Mouse (Mus musculus): ENCODE results near the gene Ccnd2.

Ccnd2 gene

GRCm38 (mm10) chr6:127108368-127109060 lies 43.5 kb downstream of the Ccnd2 start:
- ATAC-seq (ENCODE audit: low TSS enrichment): no peak

GRCm38 (mm10) chr6:127107413-127107812 lies 44.6 kb downstream of the Ccnd2 start:
- no peak for ATAC-seq (ENCODE audit: low TSS enrichment)

DNA sequence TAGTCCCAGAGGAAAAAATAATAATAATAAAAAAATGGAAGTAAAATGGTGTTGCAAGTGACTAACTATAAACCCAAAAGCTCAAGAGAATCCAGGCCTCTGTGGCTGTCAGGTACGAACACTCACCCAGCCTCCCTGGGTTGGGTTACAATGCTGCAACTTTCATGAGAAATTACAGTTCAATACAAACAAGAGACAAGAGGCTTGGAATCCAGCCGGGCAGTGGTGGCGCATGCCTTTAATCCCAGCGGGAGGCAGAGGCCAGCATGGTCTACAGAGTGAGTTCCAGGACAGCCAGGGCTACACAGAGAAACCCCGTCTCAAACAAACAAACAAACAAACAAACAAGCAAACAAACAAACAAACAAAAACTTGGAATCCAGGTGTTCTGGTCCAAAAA lies 45.3 kb downstream of the Ccnd2 start:
- ATAC-seq (ENCODE audit: low TSS enrichment): no peak

DNA sequence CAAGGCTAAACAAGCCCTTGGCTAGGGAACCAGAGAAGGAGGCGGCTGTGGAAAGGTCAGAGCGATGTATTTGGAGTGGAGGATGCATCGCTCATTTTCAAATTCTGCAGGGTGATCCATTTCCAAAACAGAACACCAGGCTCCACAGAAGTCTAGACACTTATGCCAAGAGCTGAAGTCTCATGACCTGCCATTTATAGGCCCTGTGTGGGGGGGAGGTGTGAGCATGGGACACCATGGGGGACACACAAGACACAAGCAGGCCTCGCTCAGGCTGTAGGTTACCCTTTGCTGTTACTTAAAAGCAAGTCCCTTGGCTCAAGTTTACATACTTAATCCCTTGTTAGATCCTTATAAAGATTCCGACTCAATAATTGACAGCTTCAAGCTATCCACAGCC lies 45.8 kb downstream of the Ccnd2 start:
- ATAC-seq (ENCODE audit: low TSS enrichment): peak; percentile 20; the same call in 1 of the 2 replicates

DNA sequence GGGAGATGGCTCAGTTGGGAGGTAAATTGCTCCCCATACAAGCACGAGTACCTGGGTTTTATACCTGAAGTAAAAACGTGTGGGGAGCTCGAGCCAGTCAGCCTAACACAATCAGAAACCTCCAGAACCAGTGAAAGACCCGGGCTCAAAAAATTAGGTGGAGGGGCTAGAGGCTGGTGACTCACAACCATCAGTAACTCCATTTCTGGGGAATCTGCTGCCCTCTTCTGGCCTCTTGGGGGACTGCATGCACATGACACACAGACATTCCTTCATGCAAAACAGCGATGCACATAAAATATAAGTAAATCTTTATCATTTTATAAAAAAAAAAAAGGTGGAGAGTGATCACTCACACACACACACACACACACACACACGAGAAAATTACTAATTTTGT lies 46.9 kb downstream of the Ccnd2 start:
- ATAC-seq (ENCODE audit: low TSS enrichment): no peak

- ATAC-seq (ENCODE audit: low TSS enrichment): no peak
Measured at GRCm38 (mm10) chr6:127104396-127105029, 47.5 kb downstream of the Ccnd2 start.

DNA sequence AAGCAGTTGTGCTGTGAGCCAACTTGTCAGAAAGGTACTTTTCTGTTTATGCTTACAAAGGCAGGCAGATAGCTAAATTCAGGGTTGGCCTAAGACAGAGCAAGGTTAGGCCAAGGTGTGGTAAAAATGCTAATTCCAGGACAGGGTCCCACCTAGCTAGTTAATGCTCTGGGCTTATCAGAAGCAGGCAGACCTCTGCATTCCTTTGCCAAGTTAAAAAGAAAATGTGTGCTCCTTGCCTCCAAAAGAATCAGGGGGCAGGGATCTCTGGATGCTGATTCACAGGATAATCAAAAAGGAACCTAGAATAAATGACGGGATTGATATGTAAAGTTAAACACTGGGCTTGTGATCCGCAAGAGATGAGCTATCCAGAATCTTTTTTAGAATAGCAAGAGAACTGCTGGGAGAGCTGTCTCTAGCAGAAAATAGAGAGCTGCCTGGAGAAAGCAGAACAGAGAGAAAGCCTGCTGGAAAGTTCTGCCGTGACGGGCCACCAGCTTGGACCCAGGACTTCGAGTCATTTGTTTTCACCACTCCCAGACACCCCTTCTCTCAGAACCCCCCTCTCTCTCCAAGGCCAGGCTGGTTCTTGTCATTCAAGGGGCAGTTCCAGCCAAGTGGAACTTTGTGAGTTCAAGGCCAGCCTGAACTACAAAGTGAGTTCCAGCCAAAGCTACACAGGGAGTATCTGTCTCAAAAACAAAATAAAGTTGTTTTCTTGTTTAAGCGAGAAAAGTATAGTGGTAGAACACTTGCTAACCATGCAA lies 48.3 kb downstream of the Ccnd2 start:
- ATAC-seq (ENCODE audit: low TSS enrichment): no peak

GRCm38 (mm10) chr6:127094565-127094964 lies 57.4 kb downstream of the Ccnd2 start:
- ATAC-seq (ENCODE audit: low TSS enrichment): peak; percentile 83; the same call in 1 of the 2 replicates

GRCm38 (mm10) chr6:127086739-127087138 lies 65.3 kb downstream of the Ccnd2 start:
- ATAC-seq (ENCODE audit: low TSS enrichment): peak; percentile 83

DNA sequence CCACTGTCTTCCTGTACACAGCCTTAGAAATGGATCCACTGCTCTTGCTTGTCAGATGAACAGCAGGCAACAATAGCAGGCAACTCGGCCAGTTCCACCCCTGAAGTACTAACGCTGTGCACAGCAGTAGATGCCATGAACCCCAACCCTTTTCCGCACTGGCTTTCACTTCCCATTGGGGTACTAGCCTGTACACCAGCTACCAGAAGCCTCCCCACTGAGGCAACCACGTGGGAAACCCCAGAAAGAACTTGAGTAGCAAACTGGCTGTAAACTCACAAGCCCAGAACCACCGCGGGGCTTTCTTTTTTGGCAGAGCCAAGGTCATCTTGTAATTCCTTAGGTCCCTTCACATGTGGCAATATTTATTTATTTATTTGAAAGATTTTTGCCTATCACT lies 70.2 kb downstream of the Ccnd2 start:
- no peak for ATAC-seq (ENCODE audit: low TSS enrichment)

DNA sequence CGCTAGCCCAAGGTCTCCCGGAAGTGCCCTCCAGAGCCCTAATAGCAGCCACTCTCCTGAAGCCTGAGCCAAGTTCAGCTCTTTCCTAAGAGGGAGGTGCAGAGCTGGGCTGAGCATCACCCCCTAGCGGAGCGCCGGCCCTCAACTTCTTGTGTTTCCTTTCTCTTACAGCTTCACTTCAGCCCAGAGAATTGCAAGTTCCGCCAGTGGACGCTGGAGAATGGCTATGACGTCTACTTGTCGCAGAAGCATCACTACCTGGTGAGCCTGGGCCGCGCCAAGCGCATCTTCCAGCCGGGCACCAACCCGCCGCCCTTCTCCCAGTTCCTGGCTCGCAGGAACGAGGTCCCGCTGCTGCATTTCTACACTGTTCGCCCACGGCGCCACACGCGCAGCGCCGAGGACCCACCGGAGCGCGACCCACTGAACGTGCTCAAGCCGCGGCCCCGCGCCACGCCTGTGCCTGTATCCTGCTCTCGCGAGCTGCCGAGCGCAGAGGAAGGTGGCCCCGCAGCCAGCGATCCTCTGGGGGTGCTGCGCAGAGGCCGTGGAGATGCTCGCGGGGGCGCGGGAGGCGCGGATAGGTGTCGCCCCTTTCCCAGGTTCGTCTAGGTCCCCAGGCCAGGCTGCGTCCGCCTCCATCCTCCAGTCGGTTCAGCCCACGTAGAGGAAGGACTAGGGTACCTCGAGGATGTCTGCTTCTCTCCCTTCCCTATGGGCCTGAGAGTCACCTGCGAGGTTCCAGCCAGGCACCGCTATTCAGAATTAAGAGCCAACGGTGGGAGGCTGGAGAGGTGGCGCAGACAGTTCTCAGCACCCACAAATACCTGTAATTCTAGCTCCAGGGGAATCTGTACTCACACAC lies 71.9 kb downstream of the Ccnd2 start:
- ATAC-seq (ENCODE audit: low TSS enrichment): peak; percentile 97
